Mouse (Mus musculus) small intestine, adult 2 months (tissue): ENCODE measurements around the gene Ctbp2.

Source experiments
- CTCF ChIP-seq: fragments of 200-500 bp; IDR thresholded peaks from 2 replicates; pipeline ENCODE4 v1.5.1; 2012; ENCODE audit warnings: low read depth, mild to moderate bottlenecking, control low read depth, inconsistent platforms, low read length, moderate library complexity, mixed read lengths; ENCODE audit not compliant: insufficient replicate concordance, insufficient read length; ENCODE audit errors: extremely low read depth
- POLR2A ChIP-seq: fragments of 200-500 bp; IDR thresholded peaks from 2 replicates; pipeline ENCODE4 v1.6.1; 2012; ENCODE audit warnings: low read depth, mild to moderate bottlenecking, control low read depth, inconsistent platforms, low read length, moderate library complexity

DNA sequence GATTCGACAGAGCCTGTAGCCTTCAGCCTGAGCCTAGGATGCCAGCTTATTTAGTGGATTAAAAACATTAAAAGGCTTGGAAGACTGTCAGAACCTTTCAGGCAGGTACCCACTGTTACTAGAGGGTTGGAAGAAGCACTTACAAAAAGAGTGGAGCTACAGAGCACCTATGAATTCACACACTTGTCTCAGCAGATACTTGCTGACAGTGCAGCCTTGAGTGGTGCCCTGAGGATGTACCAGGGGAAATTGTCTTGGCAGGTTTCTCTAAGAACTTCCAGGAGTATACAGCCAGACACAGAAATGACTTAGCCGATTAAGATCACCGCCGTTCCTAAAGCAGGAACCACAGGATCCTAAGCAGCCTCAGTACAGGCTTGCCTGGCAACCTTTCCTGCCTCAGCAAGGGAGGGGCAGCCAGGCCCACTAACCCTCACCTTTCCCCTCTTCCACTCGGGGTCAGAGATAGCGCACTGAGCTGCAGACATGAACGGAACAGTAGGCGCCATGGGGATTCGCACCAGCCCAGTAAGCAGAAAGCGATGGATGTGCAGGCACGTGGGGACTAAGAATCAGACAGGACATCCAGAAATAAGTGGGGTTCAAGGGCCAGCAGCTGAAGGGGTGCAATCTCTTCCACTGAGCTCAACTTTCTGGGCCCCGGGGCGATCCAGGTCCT lies 40.1 kb downstream of the Ctbp2 start:
- no peak for TF ChIP-seq CTCF
- TF ChIP-seq POLR2A = no peak
